Mouse (Mus musculus): ENCODE data around the gene Tmem164. TPM values are rescaled to one million over a fixed set of nuclear protein-coding genes. Genes with fewer than 3 reads are reported as not detected.
A peak's percentile ranks its signal among the peaks of the same experiment; 100 is the strongest.

Tmem164 gene
- total RNA-seq, 4 experiments from 2014 or later: 0.86 to 1.7 (median 1.2) TPM

- no peak for DNase-seq (ENCODE audit: low spot score in 2 of 2)
These were observed 7.3 kb downstream of the Tmem164 start for GRCm38 (mm10) chrX:142688509-142688908.

DNA sequence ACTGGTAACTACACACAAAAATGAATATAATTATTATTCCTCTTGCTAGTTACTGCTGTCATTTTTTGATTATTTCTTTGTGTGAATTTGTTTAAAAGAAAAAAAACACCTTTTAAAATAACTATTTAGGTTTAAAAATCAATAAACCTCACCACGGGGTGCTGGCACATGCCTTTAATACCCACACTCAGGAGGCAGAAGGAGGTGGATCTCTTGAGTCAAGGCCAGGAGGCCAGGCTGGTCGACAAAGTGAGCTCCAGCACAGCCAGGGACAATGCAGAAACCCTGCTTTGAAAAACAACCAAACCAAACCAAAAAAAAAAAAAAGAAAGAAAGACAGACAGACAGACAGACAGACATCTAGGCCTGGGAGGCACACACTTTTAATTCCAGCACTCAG is 12.1 kb downstream of the Tmem164 start:
- DNase-seq (ENCODE audit: low spot score in 2 of 2): no peak

- DNase-seq (ENCODE audit: low spot score in 2 of 2): no peak
These were observed 13.1 kb downstream of the Tmem164 start for GRCm38 (mm10) chrX:142694338-142694737.

DNA sequence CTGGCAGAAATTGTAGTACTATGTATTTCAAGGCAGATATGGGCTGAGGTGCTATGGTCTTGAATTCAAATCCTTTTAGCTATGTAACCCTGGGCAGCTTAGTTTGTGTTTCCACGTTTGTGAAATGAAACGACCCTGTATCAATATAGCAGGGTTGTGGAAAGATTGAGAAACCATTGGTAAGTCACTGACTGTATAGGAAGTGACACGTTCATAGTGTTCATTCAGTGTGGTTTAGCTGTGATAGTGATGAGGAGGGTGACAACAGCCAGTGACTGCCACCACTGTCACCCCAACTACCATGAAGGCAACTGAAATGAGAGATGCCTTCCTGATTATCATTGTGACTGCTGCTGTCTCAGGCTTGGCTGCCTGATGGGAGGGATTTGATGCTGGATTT is 13.7 kb downstream of the Tmem164 start:
- DNase-seq (ENCODE audit: low spot score in 2 of 2): no peak

DNA sequence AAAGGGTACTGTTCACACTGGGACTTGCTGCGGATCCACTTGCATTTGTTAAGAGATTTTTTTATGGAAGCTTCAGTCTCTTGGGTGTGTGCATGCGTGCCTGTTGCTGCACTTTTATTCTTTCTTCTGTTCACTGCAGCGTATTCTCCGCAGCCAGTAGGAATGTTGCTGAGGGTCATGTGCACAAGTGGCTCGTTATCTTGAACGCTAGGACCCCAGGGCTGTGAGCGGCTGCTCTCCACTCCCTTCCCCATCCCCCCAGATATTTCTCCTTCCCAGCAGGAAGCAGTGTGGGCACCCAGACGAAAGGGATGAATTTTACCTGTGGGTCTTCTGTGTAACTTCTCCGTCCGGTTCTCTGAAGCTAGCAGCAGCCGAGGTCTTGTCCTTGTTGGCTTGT is 15.6 kb downstream of the Tmem164 start:
- DNase-seq (ENCODE audit: low spot score in 2 of 2): no peak

DNA sequence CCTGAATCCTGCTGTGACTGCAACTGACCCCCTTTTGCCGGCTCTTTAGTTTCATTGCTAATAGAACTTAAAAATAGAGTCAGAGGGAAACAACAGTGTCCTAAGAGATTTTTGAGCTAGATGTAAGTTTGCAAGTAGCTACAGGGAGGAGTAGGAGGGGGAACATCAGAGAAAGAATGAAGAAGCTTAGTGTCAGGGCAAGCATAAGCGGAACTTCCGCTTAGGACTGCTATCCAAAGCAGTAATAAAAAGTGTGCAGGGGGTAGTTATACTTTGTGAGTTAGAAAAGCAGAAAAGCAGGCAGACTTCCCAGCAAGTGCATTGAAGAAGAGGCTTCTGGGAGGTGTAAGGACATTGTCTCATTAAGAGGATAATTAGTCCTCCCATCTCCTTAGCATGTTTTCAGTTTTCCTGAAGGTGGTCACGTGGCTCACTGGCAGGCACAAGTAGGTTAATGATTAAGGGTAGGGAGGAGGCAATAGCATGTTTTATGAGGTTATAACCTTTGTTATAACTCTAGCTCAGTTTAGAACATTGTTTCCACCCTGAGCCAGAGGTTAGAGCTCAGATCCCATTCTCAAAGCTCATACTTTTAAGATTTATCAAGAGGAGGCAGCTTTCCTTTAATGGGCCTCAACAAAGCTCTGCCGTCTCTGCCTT is 16.5 kb downstream of the Tmem164 start:
- no peak for DNase-seq (ENCODE audit: low spot score in 2 of 2)

DNA sequence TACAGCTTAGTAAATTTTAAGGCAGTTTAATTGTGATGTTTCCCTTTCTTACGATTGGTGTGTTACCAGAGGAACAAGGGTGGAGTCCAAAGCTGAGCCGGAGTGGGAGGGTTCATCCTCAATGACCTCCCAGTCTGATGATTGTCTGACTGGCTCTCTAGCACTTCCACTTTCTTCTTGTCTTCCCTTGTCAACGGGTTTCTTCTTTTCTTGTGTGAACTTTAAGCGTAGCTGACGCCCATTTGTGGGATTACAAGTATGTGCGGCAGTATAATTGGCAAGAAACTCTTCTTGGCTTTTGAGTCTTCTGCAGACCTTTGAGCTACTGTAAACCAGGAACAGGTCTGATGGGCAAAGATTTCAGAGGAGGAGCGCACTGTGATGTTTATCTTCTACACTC is 17.0 kb downstream of the Tmem164 start:
- no peak for DNase-seq (ENCODE audit: low spot score in 2 of 2)

GRCm38 (mm10) chrX:142702094-142702493 is 20.9 kb downstream of the Tmem164 start:
- DNase-seq (ENCODE audit: low spot score in 2 of 2): no peak

DNA sequence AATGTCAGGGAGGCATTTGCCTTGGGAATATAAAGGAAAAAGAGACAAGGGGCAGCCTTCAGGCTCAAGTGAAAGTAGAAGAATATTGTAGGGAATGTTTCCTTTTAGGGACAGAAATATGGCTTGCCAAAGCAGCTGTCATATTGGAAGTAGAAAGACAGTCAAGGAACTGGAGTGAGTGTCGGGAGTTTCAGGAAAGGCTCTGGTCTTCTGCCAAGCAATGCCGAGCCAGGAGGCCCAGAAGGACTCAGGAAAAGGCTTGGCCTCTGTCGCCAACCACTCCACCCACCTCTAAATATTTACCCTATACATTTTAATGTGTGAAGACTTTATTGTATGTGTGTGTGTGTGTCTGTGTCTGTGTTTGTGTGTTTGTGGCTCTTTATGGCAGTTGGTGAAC is 21.4 kb downstream of the Tmem164 start:
- DNase-seq (ENCODE audit: low spot score in 2 of 2): no peak

DNA sequence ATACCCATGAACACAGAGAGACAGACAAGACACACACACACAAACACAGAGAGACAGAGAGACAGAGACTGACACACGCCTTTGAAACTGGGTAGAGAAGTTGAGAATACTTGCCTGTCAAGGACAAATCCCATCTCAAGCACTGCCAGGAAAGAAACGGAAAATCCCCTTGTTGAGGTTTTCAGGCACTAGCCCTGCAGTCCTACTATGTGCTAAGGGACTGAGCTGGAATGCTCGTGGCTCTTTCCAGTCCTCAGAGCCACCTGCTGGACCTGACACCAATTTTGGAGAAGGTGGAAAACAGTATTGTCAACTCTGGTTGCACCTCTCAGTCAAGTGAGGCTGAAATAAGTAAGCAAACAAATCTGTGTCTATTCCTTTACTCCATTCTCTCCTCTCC is 22.7 kb downstream of the Tmem164 start:
- DNase-seq (ENCODE audit: low spot score in 2 of 2): no peak

GRCm38 (mm10) chrX:142708257-142708656 is 27.1 kb downstream of the Tmem164 start:
- DNase-seq (ENCODE audit: low spot score in 2 of 2): no peak

DNA sequence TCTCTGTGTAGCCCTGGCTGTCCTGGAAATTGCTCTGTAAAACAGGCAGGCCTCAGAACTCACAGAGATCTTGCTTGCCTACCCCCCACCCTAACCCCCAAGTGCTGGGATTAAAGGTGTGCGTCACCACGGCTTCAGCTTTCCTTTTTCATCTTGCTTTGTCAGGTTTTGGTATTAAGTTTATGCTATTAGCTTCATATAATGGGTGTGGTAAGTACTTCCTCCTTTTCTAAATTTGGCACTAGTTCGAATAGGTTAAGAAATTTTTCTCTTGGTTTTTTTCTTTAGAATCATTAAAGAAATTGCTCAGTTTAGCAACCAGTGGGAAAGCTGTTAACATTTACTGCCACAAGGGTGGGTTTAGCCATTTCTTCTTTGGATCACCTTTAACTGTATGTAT is 34.8 kb downstream of the Tmem164 start:
- DNase-seq (ENCODE audit: low spot score in 2 of 2): no peak

DNA sequence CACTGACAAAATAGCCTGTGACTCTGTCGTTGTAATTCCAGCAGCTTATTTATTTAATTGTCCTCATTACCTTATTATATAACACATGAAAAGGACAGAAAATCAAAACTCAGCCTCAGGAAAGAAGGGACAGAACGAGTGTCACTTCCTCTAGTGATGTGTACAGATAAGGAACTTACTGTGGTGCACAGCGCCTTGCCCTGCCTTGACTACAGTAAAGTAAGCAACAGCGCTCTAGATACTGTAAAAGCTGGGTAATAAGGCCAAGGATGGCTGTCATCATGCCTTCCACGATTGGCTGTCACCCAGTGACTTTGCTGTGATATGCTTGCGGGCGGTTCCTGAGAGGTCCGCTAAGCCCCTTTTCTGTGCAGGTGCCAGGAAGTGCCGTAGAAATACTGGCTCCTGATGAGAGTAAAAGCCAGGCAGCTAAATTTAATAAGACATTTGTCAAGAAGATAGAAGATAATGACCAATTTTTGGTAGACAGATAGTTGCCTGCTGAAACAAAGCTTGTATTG is 36.8 kb downstream of the Tmem164 start:
- DNase-seq (ENCODE audit: low spot score in 2 of 2): no peak

DNA sequence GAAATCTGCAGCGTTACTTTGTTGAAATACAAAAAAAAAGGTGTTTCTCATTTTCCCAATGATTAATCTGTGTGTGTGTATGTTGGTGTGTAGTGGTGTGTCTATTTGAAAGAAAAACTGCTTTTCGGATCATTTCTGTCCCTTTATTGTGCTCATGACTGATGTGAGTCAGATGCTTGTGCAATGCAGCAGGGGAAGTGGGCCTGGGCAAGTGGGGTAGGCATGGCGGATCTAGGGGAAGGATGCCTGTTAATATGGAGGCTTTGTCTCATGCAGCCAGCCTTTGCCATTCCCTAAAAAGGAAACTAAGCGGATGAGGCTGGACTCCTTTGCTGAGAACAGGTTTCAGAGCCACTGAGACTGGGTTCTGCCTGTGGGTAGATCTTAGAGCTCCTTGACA is 37.6 kb downstream of the Tmem164 start:
- DNase-seq (ENCODE audit: low spot score in 2 of 2): no peak

GRCm38 (mm10) chrX:142721897-142722296 is 40.7 kb downstream of the Tmem164 start:
- no peak for DNase-seq (ENCODE audit: low spot score in 2 of 2)

- no peak for DNase-seq (ENCODE audit: low spot score in 2 of 2)
These were observed 43.0 kb downstream of the Tmem164 start for GRCm38 (mm10) chrX:142724203-142724602.

- no peak for DNase-seq (ENCODE audit: low spot score in 2 of 2)
These were observed 44.4 kb downstream of the Tmem164 start for GRCm38 (mm10) chrX:142725571-142725970.

- DNase-seq (ENCODE audit: low spot score in 2 of 2): no peak
These were observed 45.1 kb downstream of the Tmem164 start for GRCm38 (mm10) chrX:142726311-142726710.

DNA sequence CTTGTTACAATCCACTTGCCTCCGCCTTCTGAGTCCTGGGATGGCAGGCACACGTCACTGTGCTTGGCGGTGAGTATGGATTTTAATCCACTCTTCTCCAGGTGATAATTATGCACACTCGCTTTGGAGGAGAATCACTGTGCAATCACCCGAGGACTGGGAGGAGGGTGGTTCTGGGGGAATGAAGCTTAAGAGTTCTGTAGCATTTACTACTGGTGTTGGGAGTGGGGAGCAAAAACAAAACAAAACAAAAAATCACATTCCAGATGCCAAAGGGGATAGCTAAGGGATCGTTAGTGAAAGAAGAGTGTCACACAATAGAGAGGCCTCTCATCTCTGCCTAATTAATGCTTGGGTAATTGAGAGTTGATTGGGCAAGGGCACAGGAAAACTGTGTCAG is 46.6 kb downstream of the Tmem164 start:
- no peak for DNase-seq (ENCODE audit: low spot score in 2 of 2)

- no peak for DNase-seq (ENCODE audit: low spot score in 2 of 2)
These were observed 47.8 kb downstream of the Tmem164 start for GRCm38 (mm10) chrX:142729040-142729439.

GRCm38 (mm10) chrX:142729482-142729881 is 48.3 kb downstream of the Tmem164 start:
- no peak for DNase-seq (ENCODE audit: low spot score in 2 of 2)

DNA sequence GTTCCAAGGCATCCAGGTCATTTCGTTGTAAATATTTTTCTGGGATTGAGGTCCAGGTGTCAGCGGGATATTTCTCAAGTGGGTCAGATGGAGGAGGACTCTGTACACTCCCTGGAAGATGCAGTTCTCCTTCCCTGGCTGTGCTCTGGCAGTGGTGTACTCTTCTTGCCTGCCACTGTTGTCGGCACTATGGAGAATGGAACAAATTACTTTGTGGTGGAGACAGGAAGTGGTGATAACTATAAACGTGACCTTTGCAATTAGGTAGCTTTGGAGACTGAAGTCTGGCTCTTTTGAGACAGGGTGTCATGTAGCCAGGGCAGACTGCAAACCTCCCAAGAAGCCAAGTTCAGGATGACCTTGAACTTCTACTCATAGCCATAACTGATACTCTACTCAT is 55.9 kb downstream of the Tmem164 start:
- DNase-seq (ENCODE audit: low spot score in 2 of 2): no peak

DNA sequence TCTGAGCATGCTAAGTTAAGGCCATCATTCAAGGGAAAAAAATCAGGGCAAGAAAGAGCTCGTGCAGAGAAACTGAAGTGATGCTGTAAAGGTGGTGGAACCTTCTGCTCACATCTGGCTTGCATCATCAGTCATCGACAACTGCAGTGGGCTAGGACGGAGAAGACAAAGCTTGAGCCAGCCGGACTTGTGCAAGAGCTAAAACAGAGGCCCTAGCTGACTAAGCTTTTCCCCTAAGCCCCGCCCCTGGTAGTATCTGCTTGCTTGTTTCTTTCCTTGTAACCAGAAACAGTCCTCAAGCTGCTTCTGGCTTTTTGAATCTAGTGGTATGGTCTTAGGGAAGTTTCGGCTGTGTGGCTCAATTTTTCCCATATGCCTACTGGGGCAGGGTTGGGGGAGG is 56.5 kb downstream of the Tmem164 start:
- DNase-seq (ENCODE audit: low spot score in 2 of 2): peak; percentile 2 to 20

DNA sequence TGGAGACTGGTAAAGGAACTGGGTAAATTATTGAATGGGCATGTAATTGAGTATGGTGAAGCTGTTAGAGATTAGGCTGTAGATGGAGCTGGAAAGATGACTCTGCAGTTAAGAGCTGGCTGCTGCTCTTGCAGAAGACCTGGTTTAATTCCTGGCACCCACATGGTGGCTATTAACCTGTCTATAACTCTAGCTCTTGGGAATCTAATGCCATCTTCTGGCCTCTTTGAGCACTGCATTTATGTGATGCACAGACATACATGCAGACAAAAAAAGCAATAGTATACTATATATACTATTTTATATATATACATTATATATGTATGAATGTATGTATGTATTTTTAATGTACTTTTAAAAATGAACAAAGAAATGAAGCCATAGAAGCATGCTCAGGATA is 66.2 kb downstream of the Tmem164 start:
- DNase-seq (ENCODE audit: low spot score in 2 of 2): no peak

Data from gastrocnemius, adult 8-10 months (tissue).